Mouse (Mus musculus): ENCODE data around the gene Paqr3.

Paqr3 gene

DNA sequence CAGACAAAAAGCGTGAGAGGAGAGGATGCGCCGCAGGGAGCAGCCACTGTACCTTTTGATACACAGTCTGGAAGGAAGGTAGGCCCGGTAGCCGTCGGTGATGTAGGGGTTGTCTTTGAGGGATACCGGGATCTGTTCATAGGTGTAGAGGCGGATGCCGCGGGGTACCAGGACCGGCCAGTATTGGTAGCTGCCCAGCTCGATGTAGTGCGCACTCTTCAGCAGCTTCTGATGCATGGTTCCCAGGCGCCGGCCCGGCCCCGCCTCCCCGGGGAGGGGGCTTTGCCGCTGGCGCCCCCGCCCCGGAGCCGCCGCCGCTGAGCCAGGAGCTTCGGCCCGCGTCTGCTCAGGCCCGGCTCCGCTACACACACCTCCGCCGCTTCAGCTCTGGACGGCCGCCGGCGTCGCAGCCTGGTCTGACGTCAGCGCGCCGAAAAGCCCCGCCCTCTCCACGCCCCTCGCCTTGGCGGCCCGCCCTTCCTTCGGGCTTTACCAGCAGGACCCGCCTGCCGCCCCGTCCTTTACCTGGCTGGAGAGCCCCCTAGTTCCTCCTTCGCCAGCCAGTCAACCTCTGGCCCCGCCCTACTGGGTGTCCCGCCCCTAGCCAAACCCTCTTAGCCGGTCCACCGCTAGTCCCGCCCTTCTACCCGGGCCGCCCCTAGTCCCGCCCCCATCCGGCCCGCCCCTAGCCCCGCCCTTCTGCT, at the start of gene Paqr3:
TSS of gene Paqr3 (minus strand) at position 390 of the 704 bp plus-strand sequence.
- DNase-seq (ENCODE audit: low read depth): peak; percentile 72

DNA sequence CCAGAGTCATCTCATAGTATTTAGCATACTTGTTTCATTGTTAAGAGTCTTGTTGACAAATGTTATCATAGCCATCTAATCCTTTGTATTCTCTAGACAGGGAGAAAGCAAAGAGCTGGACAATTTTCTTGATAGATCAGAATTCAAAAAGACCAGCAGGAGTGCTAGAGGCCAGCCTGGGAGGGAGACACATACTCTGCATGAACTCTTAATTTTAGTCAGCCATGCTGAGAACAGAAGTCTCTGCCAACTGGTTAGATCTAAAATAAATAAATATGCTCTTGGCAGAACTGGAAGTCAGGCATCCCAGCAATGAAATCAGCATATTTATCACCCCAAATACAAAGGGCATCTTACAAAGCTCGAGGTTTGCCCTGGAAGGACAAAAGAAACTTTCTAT, 43.3 kb upstream of the Paqr3 start:
- DNase-seq (ENCODE audit: low read depth): no peak

DNA sequence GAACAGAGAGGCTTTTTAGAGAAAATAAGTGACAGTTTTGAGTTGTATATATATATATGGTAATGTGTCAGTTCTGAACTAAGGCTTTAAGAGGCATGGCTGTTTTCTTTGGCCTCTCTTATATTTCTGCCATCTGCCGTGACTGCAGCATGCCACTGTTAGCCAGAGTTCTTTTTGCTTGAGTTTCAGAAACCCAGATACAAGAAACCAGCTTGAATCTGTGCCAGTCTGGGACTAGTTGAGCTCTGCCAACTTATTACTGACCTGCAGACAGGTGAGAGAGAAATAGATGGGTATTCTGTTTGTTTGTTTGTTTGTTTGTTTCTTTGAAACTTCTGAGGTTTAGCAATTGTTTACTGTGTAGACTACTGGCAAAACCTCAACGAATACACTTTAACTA, 23.9 kb upstream of the Paqr3 start:
- no peak for DNase-seq (ENCODE audit: low read depth)

DNA sequence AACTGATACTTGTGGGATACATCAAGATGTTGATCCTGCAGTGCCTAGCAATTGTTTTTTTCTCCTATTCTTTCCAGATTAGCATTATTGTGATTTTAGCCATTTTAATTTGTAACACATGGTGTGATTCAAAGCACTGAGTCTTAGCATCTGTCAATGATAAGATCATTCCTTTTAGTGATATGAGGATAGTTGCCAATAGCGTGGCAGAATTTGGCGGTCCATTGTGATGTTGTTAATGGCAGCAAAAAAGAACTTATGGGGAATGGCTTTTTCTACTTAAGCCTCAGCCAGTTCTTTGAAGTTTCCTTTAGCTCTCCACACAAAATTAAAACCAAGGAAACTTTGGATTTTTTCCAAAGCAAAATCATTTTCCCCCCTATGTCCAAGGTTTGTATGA, 18.2 kb upstream of the Paqr3 start:
- DNase-seq (ENCODE audit: low read depth): no peak

DNA sequence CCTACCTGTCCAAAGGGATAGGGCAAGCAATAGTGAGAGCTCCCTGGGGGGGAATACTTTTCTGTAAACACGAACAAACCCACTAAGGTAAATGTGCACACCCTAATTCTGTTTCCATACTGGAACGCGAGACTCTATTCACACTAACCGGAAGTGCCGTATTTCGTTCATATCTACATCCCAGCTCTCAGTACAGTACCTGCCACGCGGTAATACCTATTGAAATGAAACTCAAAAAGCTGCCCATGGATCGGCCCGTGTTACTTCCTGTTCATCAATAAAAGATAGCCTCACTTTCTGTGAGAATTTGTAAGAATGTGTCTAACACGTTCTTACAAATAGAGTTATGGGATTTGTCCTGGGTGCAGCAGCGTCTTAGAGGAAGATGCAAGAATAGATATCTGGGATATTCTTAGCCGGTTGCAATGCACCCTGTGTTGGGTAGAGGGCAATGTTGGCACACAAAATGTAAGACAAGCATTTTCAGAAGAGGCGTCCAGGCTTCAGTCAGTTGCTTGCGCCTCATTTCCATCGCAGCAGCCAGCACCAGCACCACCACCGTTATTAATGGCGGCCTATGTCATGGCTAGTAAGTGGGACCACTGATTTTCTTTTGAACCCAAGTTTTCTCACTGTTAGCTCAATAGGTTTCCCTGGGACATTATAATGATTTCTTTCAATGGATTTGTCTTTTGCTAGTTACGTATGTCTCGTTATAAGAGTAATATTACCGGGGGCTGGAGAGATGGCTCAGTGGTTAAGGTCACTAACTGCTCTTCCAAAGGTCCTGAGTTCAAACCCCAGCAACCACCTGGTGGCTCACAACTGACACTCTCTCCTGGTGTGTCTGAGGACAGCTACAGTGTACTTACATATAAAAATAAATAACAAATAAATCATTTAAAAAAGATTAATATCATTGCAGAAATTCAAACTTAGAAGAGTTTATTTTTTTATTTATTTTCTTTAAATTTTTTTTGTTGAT, 17.1 kb upstream of the Paqr3 start:
- peak; percentile 44 for DNase-seq (ENCODE audit: low read depth)

DNA sequence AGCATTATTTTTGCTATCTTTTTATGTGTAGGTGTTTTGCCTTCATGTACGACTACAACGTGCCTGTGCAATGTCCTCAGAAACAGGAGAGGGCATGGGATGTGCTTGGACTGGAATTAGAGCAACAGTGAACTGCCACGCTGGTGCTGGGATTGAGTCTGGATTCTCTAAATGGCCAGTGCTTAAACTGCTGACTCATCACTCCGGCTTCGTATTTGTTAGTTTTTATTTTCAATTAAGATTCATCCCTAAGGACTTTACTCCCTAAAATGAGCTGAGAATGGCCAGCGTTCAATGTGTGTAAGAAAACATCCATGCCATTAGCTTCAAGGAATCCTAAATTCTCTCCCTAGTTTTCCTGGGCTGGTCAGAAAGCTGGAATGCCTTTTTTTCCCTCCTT, 15.9 kb upstream of the Paqr3 start:
- no peak for DNase-seq (ENCODE audit: low read depth)

DNA sequence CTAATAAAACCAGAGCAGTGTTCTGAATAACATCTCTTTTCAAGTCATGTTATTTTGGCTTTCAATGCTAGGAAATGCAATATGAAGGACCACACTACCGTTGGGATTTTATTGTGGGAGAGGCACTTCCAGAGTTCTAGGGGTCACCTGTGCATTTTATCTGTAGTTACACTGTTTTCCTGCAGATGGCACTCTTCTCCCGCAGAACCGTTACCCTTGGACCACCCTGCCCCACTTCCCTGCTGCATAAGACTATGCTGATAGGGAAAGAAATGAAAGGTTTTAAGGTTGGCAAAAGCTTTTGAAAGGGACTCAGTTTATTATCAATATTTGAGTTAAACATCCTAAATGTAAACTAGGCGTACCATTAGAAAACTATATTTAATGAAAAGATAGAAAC, 14.6 kb upstream of the Paqr3 start:
- peak; percentile 28 for DNase-seq (ENCODE audit: low read depth)

DNA sequence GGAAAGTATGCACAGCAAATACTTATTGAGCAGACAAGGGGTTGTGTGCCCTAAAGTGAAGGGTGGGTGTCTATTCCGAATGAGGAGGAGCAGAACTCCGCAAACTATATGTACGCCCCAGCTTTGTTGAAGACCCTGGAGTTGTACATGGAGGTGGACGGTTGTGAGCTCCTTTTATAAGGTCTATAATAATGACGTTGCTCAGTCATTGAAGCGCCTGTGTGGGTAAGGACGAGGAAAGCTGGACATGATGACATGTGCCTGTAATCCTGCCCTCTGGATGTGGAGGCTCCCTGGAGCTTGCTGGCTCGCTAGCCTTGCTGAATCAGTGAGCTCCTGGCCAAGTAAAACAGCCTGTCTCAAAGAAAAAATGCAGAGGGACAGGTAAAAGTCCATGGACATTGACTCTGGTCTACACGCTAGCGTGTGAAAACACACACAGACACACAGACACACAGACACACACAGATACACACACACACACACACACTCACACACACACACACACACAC, 14.1 kb upstream of the Paqr3 start:
- DNase-seq (ENCODE audit: low read depth): no peak

DNA sequence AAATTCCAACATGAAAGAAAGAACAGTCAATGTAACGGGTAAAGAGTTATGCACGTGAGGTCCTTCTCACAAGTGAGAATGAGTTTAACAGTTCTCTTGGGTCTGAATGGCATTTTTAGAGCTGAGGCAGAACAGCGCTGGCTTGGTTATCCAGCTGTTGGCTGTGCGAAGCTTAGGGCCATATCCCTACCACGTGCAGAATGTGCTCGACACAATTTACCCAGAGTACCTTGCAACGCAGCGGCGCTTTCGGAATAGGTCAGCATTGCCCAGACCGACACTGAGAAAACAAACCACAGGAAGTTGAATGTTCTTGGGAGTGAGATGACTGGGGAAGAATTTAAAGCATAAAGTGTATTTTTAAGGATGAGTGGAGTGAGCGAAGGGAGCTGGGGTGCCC, 13.6 kb upstream of the Paqr3 start:
- no peak for DNase-seq (ENCODE audit: low read depth)

DNA sequence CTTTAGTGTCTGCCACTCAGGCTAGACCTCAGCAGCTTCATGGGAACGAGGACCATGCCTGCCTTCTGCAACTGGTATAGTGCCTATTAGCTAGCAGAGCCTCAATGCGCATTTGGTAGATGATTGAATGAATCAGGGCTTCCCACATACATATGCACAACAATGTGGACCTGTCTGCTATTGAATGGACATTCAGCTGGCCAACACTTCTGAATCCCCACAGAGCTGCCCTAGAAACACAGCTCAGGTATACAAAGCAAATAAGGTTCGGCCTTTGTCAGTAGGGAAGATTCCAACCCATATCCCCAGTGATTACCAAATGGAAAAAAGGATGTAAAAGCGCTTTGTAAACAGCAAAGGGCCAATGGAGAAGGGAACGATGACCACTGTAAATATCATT, 699 bp downstream of the Paqr3 start:
- DNase-seq (ENCODE audit: low read depth): no peak

DNA sequence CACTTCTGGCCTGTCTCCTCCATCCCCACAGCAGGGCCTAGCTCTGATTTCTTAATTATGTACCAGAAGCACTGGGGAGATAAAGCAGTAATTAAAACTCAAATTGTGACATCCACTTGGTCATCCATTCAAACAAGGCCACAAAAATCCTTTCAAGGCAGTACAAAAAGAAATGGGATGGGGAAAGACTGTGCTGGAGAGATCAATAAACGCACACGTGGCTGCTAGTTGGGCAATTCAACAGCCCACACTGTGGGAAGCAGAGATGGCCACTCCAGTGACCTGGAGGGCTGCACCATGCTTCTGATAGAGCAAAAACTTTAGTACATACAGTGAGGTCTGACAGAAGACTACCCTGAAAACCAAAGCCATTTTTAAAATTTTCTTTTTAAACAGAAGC, 1.3 kb downstream of the Paqr3 start:
- DNase-seq (ENCODE audit: low read depth): no peak

DNA sequence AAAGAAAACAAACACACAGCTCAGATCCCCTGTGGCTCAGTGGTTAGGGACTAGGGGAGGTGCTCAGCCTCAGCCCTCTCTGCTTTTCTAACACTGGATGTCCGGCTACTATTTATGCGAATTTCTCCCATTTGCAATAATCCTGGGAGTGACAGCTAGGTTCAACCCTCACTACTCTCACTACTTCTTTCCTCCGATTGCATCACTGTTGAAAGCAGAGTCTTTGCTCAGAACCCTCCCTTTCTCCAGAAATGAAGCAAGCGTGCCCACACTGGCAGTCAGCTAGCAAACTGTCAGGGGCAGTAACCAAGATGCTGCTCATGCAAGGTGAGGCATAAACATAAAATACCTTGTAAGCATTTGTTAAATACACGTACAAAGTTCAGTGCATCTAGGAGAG, 3.1 kb downstream of the Paqr3 start:
- DNase-seq (ENCODE audit: low read depth): no peak

DNA sequence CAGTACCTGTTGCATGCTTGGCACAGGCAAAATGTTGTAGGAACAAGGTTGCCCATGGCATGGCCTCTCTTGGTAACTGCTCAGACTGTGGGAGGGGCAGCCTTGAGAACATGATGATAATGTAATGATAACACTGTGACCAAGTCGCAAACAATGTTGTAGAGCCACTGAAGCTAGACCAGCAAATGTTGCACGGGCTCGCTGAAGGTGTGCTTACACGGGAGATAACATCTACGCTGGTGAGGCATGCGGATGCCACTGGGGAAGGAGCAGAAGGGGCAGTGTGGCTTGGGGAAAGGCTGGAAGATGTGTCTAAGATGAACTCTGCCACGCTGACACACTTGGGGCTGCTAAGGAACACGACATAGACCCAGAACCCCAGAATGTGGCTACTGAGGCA, 11.4 kb downstream of the Paqr3 start:
- no peak for DNase-seq (ENCODE audit: low read depth)

DNA sequence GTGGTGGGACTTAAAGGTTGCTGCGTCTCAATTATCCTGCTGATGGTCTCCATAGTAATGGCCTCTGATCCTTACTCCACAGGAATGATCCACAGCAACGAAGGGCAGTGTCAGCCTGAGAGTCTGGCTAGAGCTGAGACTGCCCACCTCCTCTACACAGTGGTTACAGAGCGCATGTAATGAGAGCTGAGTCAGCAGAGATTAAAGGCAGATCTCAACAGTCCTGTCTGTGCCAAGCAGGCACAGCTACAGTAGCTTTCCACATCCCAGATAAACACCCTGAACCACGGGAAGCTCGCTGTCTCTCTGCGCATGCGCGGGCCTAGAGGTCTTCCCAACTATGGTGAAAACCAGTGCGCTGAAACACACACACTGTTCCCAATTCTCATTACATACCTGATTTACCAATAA, 13.8 kb downstream of the Paqr3 start:
- no peak for DNase-seq (ENCODE audit: low read depth)

DNA sequence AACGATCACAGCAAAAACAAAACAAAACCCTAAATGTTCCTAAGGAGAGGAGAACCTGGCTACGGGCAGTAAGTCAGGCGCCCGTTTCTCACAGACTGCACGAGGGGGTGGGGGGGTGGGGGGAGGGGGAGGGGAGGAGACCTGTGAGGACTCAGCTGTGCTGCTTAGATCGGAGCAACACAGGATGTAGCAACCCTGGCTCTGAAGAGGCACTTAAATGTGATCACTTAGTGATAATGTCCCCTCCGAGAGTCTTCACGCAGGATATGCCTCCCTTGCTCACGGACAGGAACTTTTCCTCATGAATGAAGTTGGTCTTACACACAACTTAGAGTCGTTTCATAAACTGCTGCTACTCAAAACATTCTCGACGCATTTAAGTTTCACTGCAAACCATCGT, 16.1 kb downstream of the Paqr3 start:
- no peak for DNase-seq (ENCODE audit: low read depth)

DNA sequence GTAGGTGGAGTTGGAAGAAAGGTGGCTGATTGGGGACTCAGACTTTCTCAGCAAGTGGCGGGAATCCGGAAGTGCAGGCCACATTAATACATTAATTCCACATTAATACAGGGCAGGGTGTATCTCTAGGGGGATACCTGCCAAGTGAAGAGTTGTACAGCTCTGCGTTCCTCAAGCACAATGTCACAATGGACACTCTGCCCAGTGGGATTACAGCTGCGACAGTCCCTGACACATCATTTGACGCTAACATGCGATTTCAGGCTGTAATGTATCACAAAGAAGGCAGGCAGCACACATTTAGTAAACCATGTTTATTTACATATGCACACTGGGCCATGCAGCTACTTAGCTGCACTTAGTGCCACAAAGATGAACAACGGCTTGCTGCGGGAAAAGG, 18.4 kb downstream of the Paqr3 start:
- DNase-seq (ENCODE audit: low read depth): no peak

DNA sequence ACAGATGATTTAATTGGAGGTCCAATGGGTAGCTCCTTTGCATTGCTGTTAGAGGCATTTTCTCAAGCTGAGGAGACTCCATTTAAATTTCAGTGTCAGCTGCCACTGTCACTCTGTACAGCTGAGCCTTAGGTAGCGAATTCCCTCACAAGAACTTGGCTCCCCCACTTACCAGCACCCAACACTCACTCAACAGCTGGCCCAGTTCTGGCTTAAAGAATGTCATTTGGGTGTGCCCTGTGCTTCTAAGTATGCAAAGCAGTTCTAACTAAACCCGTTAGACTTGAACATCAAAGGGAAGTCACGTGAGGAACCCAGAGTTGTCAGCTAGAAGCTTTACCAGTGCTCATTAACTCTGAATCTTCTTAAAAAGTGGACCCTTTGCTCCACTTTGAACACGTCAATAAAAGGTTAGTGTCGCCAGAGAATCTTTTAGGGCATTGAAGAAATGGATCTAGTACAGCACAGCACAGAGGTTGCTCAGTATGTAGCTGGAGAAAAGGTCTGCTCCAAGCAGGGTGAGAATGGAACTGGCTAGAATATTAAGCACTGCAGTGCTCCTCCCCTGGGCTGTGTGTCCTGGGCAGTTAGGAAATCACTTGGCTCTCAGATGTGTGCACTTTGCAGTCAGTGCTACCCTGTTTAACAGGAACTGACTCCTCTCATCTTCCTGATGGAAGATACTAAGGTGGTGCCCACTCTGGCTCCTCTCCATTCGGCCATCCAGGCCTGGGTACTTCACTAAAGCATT, 21.2 kb downstream of the Paqr3 start:
- DNase-seq (ENCODE audit: low read depth): no peak

DNA sequence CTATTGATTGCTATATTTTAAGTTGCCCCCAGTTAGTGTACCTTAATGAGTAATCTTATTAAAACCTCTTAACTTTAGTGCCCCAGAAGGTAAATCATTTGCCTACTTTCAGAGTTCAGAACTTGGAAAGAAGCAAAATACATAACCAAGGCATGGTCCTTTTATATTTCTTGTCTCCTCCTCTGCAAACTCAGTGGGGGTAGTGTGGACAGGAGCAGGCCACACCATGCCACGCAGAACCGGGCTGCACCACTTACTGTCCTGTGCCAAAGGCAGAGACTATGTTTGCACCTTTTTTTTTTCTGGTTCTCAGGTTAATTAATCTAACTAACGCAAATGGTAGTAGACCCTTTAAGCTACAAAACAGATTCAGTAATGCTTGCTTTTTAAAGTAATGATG, 22.0 kb downstream of the Paqr3 start:
- DNase-seq (ENCODE audit: low read depth): no peak

DNA sequence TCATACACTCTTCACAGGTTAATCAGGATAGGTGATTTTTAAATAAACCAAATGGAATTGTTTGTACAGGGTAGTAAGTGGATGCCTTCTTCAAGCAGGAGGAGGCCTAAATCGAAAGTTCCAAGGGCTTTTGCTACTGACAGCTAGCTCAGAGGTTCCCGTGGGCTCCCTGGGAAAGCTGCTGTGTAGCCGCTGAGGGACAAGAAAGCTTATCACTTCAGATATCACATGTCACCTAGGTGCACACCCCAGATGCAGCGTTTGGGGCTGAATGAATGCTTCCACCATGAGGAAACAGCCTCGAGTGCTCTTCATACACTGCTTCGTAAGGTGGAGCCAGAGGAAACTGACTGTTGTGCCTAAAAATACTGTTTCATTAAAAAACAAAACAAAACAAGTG, 23.2 kb downstream of the Paqr3 start:
- no peak for DNase-seq (ENCODE audit: low read depth)

DNA sequence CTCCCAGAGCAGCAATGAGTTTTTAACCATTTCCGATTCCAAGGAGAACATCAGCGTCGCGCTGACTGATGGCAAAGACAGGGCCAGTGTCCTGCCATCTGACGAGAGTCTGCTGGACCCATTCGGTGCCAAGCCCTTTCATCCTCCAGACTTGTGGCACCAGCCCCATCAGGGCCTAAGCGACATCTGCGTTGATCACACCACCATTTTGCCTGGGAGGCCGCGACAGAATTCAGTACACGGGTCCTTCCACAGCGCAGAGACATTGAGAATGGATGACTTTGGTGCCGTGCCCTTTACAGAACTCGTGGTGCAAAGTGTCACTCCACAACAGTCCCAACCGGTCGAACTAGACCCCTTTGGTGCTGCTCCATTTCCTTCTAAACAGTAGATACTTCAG, 23.6 kb downstream of the Paqr3 start:
- DNase-seq (ENCODE audit: low read depth): no peak

DNA sequence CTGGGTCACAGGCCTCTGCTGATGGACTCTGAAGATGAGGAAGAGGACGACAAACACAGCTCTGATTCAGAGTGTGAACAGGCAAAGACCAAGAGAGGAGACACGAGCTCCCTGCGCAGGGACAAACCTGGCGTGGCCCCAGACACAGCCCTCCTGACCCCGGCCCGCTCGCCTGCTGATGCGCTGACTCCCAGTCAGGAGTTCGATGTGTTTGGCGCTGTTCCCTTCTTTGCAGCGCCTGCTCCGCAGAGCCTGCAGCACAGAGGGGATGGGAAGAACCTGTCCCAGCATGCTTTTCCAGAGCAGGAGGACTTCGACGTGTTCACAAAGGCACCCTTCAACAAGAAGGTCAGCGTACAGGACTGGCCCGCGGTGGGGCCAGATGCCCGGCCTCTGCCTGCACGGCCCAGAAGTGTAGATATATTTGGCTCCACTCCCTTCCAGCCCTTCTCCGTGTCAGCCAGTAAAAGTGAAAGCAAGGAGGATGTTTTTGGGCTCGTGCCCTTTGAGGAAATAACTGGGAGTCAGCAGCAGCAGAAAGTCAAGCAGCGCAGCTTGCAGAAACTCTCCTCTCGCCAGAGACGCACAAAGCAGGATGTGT, 24.3 kb downstream of the Paqr3 start:
- DNase-seq (ENCODE audit: low read depth): no peak

DNA sequence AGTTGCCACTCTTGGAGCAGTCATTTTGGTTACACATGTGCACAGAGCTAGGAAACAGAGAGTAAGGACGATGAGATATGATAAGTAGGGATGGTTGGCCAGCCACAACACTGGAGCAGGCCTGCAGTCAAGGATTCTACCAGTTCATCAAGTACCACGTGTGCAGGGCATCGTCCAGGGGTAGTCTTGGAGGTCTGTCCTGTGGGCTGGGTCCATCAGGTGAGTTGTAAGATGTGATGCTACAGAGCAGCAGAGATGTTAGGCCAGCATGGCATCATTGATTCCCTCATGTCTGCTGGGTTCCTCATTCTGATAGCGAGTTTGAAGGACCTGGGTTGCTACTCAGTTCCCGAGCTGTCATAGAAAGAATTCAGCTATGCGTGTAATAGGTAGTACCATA, 26.3 kb downstream of the Paqr3 start:
- DNase-seq (ENCODE audit: low read depth): no peak

All from c-Kit-positive CD71-negative TER-119-negative erythroid progenitor cells, embryonic 14.5 days (primary cell).